ENCODE assay signal across 11 mouse cellular contexts in genomic region chr13:114759886-114760285, GRCm38 (mm10).
"Had no signal": no experiment of that assay in that cellular context is flagged by ENCODE, and none has a peak within 500 bp of the region (broad histone marks: within the 10 kb centered on the region; RNA-seq: fewer than 3 reads in every experiment).

No protein-coding gene starts in this region.

- DNase-seq: forebrain, postnatal 0 days; gastrocnemius, postnatal 14 days; heart, adult 2 months; kidney, adult 11 months; kidney, adult 2 months; kidney, adult 9 months; kidney, postnatal 14 days; kidney, postnatal 36 days; layer of hippocampus, adult 9-11 months; layer of hippocampus, postnatal 36 days; left cerebral cortex, postnatal 4 days had no signal
